Mouse (Mus musculus): ENCODE measurements around the gene Sox2.

- TF ChIP-seq POLR2A (IDR thresholded peaks at IDR 0.05; ENCODE audit: control insufficient read depth, low read depth, low read length), result no peak
- no peak for TF ChIP-seq CTCF (IDR thresholded peaks at IDR 0.05; ENCODE audit: control insufficient read depth, insufficient read depth, insufficient replicate concordance, low read depth, low read length)
These were observed 1.1 kb upstream of the Sox2 start for GRCm38 (mm10) chr3:34648833-34649719.
